Mouse (Mus musculus) embryo, embryonic 11 days (tissue): ENCODE results near the gene Pepd.

ENCODE experiments used
- DNase-seq: peaks from one replicate; pipeline ENCODE4 v3.0.0-alpha.2; 2015

Gene Pepd

DNA sequence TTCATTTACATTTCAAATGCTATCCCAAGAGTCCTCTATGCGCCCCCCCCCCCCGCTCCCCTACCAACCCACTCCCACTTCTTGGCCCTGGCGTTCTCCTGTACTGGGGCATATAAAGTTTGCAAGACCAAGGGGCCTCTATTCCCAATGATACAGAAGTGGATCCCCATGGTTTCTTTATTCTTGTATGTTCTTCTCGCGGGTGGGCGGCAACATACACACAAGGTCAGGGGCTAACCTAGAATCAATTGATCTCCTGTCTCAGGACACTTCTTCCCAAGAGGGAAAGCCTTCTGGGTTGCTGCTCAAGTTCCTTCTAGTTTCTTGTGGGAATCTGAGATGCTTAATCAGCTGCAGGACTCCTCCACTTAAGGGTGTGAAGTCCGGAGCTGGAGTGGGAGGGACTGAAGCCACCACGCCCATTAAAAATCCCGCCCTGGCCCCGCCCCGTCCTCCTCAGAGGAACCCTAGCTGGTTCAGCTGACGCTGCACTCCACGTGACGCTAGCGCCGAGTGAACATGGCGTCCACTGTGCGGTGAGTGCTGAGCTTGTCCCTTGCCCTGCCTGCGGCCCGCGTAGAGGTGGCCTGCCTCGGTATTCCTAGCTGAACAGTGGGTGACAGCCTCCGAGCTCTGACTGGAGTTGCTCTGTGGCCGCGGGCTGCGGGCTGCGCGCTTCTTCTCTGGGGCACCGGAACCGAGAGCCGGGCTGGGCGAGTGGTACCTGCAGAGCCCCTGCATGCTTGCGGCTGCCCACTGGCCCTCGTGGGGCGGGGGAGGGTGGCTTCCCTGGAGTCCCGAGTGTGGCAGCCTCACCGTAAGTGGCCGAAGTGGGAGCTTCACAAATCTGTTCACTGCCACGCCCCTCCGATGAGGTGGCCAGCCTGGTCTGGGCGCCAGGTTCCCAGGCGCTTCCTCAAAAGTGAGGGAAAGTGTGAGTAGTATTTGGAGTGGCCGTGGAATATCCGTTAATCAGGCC is at the start of gene Pepd:
Gene Pepd, plus strand, starts transcription at position 461 of the 979 bp plus-strand sequence.
- DNase-seq = peak; percentile 97

DNA sequence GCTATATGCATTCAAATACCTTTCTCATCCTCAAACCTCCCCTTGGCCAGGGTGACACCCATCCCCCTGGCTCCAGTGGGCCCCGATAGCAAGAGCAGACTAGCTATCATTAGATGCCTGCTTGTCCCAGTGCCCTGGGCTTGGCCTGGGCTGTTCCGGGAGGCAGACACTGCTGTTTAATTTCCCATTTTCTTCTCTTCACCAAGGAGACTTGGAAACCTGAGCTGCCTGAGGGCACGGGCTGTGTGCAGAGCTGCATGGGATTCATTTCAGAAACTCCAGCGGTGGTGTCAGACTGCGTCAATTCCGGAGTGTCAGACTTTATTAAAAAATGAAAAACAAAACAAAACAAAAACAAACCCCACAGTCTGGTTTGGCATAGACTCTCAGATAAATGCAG is 44.9 kb upstream of the Pepd start:
- no peak for DNase-seq

DNA sequence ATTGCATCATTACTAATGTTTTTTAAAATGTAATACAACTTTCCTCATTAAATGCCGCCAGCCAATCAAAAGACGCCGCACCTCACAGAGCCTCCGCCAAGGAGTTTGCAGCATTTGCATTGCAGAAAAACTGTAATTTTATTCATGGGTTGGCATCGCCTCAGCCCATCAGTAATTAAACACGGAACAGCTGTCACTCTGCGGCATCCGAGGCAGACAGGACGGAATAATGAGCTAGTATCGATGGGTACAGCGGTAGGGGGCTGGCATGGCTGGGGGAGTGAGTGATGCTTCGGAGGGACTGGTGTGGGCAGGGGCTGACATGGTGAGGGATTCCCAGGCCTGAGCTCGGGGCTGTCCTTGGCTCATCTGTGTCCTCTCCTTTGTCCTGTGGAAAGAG is 42.5 kb upstream of the Pepd start:
- no peak for DNase-seq

DNA sequence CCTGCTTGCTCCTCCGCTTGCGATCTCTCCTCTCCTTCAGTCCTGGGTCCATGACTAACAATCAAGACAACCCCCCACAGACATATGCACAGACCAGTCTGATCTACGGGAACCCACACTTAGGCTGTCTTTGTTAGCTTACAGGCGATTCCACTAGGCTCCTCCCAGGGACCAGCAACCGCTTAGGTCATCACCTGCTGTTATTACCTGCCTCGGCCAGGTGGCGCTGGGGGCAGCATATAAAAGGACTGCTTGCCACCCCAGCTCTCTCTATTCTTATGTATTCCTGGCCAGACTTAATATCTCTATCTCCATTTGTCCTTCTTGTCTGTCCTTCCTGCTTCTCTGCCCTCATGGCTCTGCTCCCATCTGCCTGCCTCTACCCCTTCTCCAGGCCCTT is 35.4 kb upstream of the Pepd start:
- DNase-seq = no peak

DNA sequence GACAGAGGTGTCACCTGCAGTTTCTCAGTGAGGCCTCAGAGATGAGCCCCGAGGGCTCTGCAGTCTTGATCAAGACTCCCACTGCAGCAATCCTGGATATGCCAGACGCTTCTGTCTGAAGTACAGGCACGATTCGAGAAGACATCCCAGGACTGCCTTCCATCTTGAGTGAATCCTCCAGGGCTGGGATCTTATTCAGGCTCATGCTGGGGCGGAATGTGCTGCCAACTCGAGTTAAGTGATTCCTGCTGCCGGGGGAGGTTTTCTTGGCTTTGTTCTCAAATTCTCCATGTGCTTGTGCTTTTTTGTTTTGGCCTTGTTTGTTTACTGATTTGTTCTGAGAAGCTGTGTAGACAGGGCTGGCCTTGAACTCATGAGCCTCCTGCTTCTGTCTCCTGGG is 34.4 kb upstream of the Pepd start:
- no peak for DNase-seq

DNA sequence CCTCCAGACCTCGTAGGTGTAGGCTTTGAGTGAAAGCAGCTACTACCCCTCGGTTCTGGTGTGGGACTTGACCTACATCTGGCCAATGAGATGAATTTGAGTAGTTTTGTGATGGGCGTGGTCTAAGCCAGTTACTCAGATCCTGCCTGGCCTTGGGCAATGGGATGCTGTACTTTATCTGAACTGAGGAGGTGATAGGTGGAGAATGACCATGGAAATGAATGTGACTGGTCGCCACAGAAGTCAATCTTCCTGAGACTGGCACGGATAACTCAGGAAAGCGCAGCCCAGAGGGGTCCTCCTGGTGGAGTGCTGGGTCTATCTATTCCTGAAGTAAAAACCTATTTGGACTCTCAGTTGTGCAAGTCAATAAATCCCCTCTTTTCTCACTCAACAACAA is 23.7 kb upstream of the Pepd start:
- no peak for DNase-seq

DNA sequence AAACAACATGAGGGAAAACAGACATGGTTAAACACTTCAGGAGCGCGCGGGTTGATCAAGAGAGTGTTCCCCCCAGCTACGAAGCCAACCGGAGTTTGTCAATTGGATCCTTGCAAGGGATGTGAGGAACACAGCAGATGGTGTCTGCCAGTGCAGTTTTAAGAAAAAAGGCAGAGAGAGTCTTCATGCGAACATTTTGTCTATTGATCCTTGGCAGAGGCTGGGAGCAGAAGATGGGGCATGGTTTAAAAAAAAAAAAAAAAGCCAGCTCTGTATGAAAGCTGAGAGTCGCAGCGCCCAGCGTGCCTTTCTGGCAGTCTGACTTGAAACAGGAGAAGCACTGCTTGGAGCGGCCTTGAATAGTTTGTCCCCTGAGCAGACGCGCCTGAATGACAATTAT is 23.3 kb upstream of the Pepd start:
- DNase-seq = no peak

DNA sequence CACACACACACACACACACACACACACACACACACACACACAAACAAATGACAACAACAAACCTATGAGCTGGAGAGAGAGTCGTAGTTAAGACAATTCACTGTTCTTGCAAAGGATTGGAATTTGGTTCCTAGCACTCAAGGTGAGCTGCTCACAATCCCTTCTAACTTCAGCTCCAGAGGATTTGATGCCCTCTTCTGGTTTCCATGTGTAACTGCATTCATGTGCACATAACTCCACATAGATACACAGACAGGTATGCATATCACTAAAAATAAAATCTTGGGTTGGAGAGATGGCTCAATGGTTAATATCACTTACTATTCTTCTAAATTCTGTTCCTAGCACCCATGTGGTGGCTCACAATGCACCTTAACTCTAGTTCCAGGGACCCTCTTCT is 19.3 kb upstream of the Pepd start:
- DNase-seq = no peak

DNA sequence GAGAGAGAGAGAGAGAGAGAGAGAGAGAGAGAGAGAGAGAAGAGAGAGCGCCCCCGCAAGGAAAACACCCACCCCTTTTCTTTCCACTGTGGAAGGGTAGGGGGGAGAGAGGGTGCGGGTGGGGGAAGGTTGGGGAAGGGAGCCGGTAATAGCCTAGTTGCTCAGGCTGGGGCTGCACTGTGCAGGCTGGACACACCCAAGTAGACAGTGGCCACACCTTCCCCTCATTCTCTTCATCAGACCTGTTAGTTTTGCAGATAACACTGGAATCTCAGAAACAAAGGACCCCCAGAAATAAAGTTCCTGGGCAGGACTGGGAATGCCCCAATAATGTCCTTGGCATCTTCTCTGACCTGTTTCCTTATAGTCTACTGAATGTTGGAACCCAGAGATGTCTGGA is 15.7 kb upstream of the Pepd start:
- DNase-seq = no peak

DNA sequence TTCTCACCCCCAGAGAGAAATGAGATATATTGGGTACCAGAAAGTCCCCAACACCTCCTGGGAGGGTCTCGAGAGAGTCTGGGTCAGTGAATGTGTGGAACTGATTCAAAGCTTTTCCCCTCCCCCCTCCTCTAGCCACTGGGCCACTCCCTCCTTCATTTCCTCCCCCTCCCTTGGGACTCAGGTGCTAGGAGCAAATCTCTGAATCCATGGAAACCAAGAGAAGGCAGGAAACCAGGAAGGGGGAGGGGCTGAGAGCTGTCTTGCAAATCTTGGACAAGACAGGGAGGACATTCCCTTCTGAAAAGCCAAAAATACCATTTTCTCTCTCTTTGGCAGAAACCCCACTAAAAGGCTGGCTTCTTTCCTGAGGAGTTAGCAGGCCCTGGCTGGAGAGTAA is 15.1 kb upstream of the Pepd start:
- peak; percentile 68 for DNase-seq

DNA sequence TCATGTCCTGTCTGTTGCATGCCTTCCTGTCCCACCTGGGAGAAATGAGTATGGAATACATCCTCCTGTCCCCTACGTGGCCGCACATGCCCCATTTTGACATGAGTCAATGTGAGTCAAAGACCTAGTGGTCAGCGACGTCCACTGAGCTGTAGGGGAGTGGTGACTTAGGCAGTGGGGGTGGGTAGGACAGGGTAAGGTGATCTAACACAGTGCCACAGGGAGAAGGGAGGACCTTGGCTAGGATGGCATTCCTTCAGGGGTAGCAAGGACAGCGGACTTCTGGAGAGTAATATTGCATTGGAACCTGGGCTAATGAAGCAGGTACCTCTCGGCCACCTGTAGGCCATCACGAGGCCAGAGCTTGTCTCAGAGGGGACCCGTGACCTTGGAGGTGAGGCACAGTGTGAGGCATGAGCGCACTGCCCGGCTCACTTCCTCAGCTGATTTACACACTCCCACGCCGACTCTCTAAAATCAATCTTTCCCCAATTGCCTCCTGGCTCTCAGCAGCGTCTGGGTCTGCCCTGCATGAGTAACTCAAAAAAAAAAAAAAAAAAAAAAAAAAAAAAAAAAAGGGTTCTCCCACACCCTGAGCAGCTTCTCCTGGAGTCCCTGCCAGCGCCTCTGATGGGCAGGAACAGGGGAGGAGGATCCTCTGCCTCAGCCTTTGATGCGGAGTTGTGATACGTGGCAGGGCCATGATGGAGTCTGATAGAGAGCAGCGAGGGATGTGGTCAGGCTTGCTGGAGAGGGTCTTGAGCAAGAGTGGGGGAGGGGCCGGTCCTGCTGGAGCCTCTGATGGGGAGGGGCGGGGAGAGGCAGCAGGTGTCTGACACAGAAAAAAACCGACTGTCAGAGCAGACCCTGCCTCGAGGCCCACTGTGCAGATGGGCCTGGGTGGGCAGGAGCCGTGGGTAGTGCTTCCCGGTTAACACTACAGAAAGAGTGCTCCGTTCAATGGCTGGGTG is 1.8 kb upstream of the Pepd start:
- DNase-seq = peak; percentile 65

DNA sequence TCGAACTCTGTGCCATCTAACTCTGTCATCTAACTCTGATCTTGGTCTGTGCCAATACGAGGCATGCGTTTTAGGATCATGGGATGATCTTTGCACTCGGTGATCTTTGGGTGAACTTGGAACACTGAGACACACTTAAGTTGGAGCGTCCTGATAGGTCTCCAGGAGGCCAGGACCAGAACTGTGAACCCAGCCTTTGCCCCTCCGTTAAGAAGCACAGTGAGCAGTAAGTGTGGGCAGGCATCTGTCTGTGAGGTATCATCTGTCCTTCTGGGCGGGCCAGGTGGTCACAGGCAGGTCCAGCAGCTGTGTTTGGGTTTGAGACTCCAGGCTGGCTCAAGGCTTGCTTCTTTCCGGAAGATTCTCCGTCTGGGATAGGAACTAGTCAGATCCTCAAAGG is 1.8 kb downstream of the Pepd start:
- no peak for DNase-seq

DNA sequence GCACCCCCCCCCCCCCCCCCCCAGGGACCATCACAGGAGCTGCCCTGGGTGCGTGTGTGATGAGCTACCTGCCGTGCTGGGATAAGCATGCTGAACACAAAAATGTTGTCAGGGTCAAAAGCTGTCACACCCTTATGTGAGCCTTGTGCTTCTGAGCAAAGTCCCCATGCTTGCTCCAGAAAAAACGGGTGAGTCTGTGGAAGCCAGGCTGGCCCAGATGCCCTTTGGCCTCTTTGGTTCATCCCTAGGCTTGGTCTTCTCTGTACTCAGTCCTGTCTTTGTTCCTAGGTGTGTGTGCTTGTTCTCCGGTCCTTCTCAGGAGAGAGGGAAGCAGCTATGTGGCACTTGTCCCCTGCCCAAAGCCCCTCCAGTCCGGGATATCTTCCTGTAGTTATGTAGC is 3.4 kb downstream of the Pepd start:
- no peak for DNase-seq

DNA sequence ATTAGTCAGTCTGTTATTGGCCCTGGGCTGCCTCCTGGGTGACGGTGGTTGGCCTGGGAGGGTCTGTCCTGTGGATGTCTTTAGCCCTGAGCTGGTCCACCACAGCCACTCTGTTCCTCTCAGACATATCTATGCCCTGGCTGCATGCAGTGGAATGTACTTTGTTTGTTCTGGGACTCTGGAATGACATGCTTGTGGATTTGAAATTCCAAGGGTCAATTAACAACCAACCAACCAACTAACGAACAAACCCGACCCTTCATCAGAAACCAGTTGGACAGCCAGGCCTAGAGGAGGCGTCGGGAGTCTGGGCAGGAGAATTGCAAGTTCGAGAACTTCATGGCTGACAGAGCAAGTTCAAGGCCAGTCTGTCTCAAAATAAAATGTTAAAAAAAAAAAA is 5.4 kb downstream of the Pepd start:
- no peak for DNase-seq

DNA sequence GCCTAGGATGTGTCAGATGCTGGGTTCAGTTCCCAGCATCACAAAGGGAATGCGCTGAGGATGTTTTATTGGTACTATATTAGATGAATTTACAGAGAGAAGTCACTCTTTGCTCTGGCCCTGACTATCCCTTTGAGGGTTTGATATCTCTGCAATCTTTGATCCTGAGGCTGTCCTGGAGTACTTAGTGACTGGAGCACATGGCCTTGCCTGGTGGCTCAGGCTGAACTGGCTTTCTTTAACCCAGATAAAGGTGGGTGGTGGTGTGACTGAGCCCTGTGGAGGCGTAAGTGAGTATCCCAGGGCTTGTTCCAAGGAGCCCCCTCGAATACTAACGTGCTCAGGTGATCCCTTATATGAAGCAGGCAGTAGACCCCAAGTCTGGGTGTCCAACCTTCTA is 5.8 kb downstream of the Pepd start:
- no peak for DNase-seq

DNA sequence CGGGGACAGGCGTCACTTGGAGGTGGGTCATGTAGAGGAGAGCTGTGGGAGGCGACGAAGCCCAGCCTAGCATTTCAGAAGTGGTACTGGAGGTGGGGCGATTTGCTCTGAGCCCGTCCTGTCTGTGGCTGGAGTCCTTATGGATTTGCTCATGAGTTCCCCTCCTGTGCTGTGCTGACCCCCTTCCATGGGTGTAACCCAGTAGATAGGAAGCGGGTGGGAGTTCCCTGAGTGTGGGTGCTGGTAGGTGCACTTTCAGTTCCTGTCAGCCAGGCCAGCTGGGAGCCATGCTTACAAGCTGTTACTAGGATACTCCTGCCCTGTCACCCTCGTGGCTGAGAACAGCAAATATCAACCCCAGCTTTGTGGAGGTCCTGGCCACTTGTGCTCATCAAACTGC is 6.2 kb downstream of the Pepd start:
- no peak for DNase-seq

DNA sequence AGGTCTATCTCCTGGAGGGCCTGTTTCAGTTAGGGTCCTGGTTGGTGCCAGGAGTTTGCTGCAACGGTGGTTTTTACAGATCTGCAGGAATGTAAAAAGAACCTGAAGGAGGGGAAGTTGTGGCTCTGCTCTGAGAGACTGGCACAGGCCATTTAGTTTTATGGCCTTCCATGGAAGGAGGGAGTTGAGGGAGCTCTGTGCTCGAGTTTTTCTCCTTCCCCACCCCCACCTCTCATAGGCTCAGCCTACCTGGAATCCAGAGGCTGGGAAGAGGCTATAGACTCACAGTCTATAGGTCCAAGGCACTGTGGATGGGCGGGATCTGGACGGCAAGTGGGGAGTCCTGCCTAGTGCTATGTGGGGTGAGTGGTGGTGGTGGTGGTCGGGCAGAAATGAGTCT is 6.9 kb downstream of the Pepd start:
- DNase-seq = no peak

DNA sequence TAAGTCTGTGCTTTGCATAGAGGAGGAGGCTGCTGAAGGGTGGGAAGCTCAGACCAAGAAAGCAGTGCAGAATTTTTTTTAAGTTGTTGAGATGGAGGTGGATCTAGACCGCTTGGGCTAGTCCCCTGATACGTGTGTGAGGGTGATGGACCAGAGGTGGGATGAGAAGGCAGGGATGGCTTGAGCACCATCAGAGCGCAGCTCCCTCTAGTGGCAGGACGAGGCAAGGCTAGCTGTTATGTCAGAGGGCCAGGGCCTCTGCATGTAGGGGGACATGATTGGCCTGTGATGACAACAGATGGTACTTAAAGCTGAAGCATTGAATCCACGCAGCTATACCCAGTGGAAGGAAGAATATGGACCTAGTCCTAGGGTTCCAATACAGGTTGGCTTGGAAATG is 7.6 kb downstream of the Pepd start:
- peak; percentile 60 for DNase-seq

DNA sequence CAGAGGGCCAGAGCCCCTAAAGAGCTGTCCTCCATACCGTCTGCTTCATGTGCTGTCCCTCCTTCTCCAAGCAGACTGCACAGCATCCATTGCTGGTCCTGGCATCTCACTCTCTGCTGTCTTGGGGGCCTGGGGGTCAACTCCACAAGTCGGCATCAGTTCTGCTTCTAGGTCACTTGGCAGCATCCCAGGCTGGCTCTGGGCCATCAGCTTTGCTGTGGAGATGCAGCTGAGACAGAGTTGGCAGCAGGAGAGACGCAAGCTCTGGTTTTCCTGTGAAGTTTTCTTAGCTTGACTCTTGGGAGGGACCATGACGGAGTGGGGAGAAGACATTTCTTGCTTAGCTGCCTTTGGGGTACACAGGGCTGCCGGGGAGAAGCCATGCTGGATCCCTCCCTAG is 13.0 kb downstream of the Pepd start:
- no peak for DNase-seq

DNA sequence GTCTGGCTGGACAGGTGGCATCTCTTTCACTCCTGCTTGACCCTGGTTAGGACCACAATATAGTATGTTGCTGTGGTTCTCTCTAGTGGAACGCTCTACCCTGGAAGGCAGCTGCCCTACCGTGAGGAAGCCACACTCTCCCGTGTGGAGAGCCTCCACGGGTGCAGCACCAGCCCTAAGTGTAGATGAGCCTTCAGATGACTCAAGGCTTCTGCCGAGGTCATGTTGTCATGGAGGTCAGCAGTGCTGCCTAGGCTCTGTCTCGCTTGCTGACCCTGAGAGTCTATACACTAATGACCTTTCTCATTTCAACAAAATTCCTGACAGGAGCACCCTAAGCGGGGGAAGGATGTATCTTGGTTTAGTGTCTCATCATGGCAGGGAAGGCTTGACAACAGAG is 13.8 kb downstream of the Pepd start:
- DNase-seq = no peak

DNA sequence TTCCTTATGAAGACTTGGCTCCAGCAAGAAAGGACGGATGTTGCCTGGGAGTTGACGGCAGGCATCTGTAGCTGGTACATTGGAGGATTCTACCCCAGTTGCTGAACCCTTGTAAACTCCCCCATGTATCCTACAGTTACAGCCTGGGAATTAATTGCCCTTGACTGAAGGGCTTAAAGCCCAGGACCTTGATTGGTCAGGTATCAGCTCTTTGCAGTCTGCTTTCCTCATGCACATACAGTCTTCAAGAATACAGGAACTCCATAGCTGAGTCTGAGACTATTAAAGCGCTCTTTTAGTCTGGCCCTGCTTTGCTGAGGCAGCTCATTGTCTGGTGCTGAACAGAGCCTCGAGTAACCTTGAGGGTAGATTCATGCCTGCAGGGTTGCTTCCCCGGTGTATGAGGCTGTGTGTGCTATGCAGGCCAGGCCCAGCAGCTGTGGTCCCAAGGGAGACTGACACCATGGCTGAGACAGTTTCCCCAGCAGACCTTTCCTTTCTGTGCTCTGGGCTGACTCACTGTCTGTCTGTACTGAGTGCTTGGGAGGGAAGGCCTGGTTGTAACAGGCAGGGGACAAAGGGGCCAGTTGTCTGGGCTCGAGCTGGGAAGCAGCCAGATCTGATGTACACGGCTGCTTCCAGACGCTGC is 17.6 kb downstream of the Pepd start:
- peak; percentile 16 for DNase-seq

DNA sequence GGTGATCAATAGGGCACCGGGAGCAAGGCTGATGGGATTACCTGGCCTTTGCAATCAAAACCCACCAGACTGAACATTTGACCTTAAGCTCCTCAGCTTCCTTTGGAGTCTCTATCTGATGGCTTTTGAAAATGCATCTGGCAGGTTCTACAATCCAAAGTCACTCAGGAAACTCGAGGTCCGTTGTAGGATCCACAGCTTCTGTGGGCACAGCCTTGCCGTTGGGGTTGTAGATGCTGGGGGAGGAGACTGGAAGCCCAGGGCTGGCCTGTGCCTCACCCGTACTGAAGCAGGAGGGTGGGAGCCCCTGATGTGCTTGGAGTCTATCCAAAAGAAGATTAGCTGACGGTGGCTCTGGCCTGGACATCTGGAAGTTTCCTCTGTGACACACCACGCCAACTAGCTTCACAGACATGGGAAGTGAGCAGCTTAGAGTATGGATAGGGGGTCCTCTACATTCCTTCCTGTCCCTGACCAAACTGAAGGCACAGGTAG is 18.1 kb downstream of the Pepd start:
- DNase-seq = no peak

DNA sequence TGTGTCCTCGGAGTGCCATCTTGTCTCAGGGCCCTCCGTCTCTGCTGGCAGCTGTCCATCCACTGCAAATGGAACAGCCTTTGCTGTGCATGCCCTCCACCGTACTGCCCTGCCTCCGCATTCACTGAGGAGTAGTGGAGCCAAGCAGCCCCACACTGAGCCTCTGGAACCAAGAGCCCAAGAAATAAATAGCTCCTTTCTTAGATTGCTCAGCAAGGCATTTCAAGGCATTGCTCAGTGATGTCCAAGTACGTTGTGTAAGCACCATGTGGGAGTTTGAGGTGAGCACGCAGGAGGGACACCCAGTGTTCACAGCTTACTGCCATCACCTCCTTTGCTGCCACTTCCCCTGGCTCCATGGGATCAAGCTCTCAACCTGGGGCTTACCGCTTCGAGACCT is 20.5 kb downstream of the Pepd start:
- DNase-seq = no peak
